Mouse (Mus musculus) midbrain, embryonic 16.5 days (tissue): ENCODE measurements around the gene Gpr183. TPM values are rescaled to one million over a fixed set of nuclear protein-coding genes. Genes with fewer than 3 reads are reported as not detected.

Experiments
- ATAC-seq: fragments of 200-750 bp; cut with Nextera tagmentation; 2 replicates; pipeline ENCODE4 v1.8.0; 2017; ENCODE audit warnings: moderate TSS enrichment
- H3K27ac ChIP-seq: fragments of 300-500 bp; sonication (generic); 2 replicates; pipeline ENCODE4 v1.5.1; 2014; ENCODE audit warnings: mild to moderate bottlenecking, low read length, mixed read lengths
- H3K27me3 ChIP-seq: fragments of 300-500 bp; sonication (generic); 2 replicates; pipeline ENCODE4 v1.6.1; 2014; ENCODE audit warnings: low read depth, low read length, mixed read lengths; ENCODE audit not compliant: control insufficient read depth, insufficient read depth
- H3K36me3 ChIP-seq: fragments of 300-500 bp; sonication (generic); 2 replicates; pipeline ENCODE4 v1.6.1; 2014; ENCODE audit warnings: mild to moderate bottlenecking, low read length, moderate library complexity, mixed read lengths; ENCODE audit not compliant: control insufficient read depth, insufficient read depth
- H3K4me1 ChIP-seq: fragments of 300-500 bp; sonication (generic); 2 replicates; pipeline ENCODE4 v1.6.1; 2014; ENCODE audit warnings: mild to moderate bottlenecking, low read length, mixed read lengths; ENCODE audit not compliant: control insufficient read depth, insufficient read depth
- H3K4me2 ChIP-seq: fragments of 300-500 bp; sonication (generic); 2 replicates; pipeline ENCODE4 v1.6.1; 2014; ENCODE audit warnings: mild to moderate bottlenecking, low read length, mixed read lengths
- H3K4me3 ChIP-seq: fragments of 300-500 bp; sonication (generic); 2 replicates; pipeline ENCODE4 v1.5.1; 2014; ENCODE audit warnings: low read depth, mild to moderate bottlenecking, low read length, moderate library complexity, mixed read lengths
- H3K9ac ChIP-seq: fragments of 300-500 bp; sonication (generic); 2 replicates; pipeline ENCODE4 v1.6.1; 2014; ENCODE audit warnings: low read depth, low read length, mixed read lengths
- H3K9me3 ChIP-seq: fragments of 300-500 bp; sonication (generic); replicated peaks from 2 replicates; pipeline ENCODE4 v1.6.1; 2014; ENCODE audit warnings: mild to moderate bottlenecking, low read length, mixed read lengths; ENCODE audit not compliant: control insufficient read depth, poor library complexity, severe bottlenecking
- WGBS: fragments of 180-500 bp; shearing (Covaris S2); extraction: QIAGEN DNeasy Blood & Tissue Kit; methylation state at CpG from one replicate; pipeline ENCODE4 v1.1.7; 2014; 5-methylcytosine and 5-hydroxymethylcytosine counted together
- polyA plus RNA-seq: library from polyadenylated mRNA; unstranded; fragments of >200 nt; fragmentation: Nextera tagmentation; extraction: Ambion mirVana; gene quantifications from 2 replicates; pipeline ENCODE4 v1.2.1, GENCODE M21; 2015

Gpr183 gene
- polyA plus RNA-seq: 0.76 and 0.89 TPM in 2 replicates

DNA sequence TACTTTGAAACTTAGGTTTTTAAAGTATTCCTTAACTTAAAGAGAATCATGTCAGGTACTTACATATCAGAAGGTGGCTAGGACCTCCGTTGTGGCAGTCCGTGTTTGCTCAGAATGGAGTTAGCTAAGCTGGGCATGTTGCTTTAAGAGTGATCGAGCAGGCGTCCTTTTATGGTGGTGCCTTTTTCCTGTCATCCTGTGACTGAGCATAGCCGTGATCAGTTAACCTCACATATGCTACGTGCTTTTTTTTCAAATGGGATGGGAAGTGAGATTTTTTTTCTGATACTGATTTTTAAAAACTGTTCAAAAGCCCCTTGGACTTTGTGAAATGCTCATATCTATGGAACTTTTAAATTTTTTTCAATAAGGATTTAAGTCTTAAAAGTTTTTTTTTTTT is at the start of gene Gpr183:
Gene Gpr183 (minus strand): TSS at position 206 of the 400 bp plus-strand sequence.
- no peak within 1 kb of the TSS for H3K9ac ChIP-seq
- no peaks in the 10 kb centered on the region for H3K36me3 ChIP-seq
- H3K27me3 ChIP-seq: no peaks in the 10 kb centered on the region
- no peak within 1 kb of the TSS for H3K4me3 ChIP-seq
- H3K27ac ChIP-seq: no peak within 1 kb of the TSS
- H3K9me3 ChIP-seq: no peaks in the 10 kb centered on the region
- no peak for ATAC-seq
- 61% methylated on average over 6 of the region's 6 CpGs for WGBS
- no peaks in the 10 kb centered on the region for H3K4me1 ChIP-seq
- no peak within 1 kb of the TSS for H3K4me2 ChIP-seq

DNA sequence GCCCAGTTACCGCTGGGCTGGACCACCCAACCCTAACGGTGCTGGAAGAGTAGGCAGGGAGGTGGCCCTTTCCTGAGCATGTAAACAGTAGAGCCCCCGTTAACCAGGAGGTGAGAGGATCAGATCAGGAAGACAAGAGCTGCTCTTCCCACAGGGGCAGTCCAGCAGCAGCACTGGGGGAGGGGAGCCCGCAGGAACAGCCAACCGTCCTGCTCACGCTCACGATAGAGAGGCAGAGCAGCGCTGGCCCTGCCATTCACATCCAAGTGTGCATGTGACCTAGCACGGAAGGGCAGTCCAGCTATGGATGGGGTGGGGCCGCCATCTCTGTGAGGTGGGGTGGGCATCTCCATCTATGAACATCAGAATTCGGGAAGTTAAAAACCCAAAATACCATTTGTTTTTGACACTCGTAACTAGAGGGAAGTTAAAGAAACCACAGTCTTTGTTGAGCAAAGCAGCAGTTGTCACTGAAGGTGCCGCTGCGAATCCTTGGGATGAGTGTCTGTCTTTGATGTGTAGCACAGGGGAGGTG is 48.5 kb upstream of the Gpr183 start:
- Histone ChIP-seq H3K4me3 (no peak overlapping the region), H3K27ac (no peak overlapping the region), H3K27me3 (no peaks in the 10 kb centered on the region), H3K4me1 (no peaks in the 10 kb centered on the region), H3K4me2 (no peak overlapping the region), H3K9me3 (no peaks in the 10 kb centered on the region), H3K36me3 (peaks cover 3% of the 10 kb centered on the region), H3K9ac (no peak overlapping the region)
- no peak for ATAC-seq
- WGBS: 85% methylated on average over 14 of the region's 14 CpGs

DNA sequence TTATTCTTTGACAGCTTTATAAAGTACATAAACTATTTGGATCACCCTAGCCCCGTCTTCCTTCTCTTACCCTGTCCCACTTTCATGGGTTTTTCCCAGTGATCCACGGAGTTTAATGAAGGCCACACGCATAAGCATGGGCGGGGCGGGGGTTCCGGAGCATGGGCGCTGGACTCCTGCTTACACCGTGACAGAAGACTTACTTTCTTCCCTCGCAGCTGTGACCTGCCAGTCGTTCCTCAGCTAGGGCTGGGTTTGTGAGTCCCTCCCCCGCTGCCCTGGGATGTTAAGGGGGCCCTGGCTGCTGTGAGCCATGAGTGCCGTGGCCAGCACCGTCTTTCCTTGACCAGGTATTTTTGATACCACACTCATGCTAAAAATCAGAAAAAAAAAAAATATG is 47.8 kb upstream of the Gpr183 start:
- Histone ChIP-seq H3K36me3 (peaks cover 3% of the 10 kb centered on the region), H3K27ac (no peak overlapping the region), H3K4me2 (no peak overlapping the region), H3K27me3 (no peaks in the 10 kb centered on the region), H3K9me3 (no peaks in the 10 kb centered on the region), H3K9ac (no peak overlapping the region), H3K4me1 (no peaks in the 10 kb centered on the region), H3K4me3 (no peak overlapping the region)
- no peak for ATAC-seq
- WGBS: 79% methylated on average over 13 of the region's 13 CpGs

DNA sequence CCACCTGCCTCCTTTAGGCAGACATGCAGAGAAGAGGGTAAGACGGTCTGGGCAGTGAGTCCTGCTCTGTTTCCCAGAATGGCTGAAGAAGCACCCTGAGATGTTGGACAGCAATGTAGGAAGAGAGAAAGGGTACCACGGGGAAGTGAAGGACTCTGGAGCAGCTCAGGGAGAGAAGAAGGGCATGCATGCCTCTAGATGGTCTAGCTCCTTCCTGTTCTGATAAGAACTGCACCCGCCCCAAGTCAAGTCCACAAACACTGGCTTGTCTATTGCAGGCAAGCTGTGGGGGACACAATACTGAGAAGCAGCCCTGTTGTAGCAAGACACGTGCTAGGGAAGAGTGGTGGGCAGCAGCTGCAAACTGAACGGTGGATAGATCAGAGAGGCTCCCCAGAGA is 47.2 kb upstream of the Gpr183 start:
- 76% methylated on average over 5 of the region's 5 CpGs for WGBS
- no peaks in the 10 kb centered on the region for H3K9me3 ChIP-seq
- H3K4me1 ChIP-seq: no peaks in the 10 kb centered on the region
- no peaks in the 10 kb centered on the region for H3K27me3 ChIP-seq
- H3K4me3 ChIP-seq: no peak overlapping the region
- H3K9ac ChIP-seq: no peak overlapping the region
- ATAC-seq: no peak
- H3K36me3 ChIP-seq: peaks cover 3% of the 10 kb centered on the region
- no peak overlapping the region for H3K4me2 ChIP-seq
- no peak overlapping the region for H3K27ac ChIP-seq

DNA sequence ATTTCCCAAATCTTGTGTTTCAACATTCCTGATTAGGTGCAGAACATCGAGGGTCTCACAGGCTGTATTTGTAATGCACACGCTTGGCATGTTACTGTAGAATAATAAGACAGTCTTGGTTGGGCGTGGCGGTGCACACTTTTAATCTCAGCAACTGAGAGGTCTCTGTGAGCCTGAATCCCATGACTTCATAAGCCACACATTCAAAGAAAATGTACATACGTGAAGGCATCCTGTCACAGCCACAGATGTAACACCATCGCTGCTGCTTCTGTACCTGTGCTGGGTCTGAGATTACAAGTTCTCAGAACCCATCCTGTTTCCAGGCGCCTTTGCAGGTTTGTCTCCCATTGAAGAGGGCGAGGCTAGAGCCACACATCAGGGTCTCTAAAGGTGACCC is 46.8 kb upstream of the Gpr183 start:
- 96% methylated on average over 8 of the region's 8 CpGs for WGBS
- no peak overlapping the region for H3K27ac ChIP-seq

DNA sequence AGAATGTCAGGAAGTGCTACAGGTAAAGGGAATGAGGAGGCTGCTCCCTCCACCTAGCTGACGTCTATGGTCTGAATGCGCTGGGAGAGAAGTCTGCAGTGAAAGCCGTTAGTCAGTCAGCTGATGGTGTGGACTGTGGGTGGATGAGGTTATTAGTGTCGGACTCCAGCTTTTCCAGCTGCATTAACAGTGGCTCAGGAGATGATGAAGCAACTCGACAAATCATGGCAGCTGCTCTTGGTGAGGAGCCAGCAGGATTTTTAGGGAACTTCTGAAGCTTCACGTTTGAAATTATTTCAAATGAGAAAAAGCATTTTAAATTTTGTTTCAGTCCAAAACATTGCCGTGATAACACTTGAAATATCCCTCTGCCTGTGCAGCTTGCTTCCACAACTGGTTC is 45.3 kb upstream of the Gpr183 start:
- H3K9me3 ChIP-seq: no peaks in the 10 kb centered on the region
- no peak overlapping the region for H3K4me3 ChIP-seq
- WGBS: 77% methylated on average over 7 of the region's 7 CpGs
- no peak overlapping the region for H3K27ac ChIP-seq
- ATAC-seq: no peak
- no peak overlapping the region for H3K4me2 ChIP-seq
- no peaks in the 10 kb centered on the region for H3K4me1 ChIP-seq
- no peak overlapping the region for H3K9ac ChIP-seq
- no peaks in the 10 kb centered on the region for H3K27me3 ChIP-seq
- H3K36me3 ChIP-seq: peaks cover 3% of the 10 kb centered on the region

More for the DNA sequence above, 46.8 kb upstream of the Gpr183 start:
- no peaks in the 10 kb centered on the region for H3K9me3 ChIP-seq
- H3K4me2 ChIP-seq: no peak overlapping the region
- H3K27me3 ChIP-seq: no peaks in the 10 kb centered on the region
- peaks cover 3% of the 10 kb centered on the region for H3K36me3 ChIP-seq
- no peak overlapping the region for H3K9ac ChIP-seq
- H3K4me3 ChIP-seq: no peak overlapping the region
- ATAC-seq: no peak
- H3K4me1 ChIP-seq: no peaks in the 10 kb centered on the region

DNA sequence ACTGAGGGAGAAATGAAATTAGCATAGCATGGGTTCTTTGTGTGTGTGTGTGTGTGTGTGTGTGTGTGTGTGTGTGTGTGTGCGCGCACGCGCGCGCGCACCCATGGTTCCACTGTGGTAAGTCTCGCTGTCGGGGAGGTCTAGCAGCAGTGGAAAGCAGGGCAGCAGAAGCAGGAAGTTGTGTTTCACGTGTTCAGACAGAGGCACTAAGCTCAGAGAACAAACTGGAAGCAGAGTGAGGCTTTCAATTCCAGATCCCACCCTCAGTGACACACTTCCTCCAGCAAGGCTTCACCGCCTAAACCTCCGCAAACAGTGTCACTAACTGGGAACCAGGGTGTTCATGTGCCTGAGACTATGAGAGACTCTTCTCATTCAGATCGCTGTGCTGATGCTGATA is 44.5 kb upstream of the Gpr183 start:
- no peaks in the 10 kb centered on the region for H3K4me1 ChIP-seq
- peaks cover 3% of the 10 kb centered on the region for H3K36me3 ChIP-seq
- H3K27me3 ChIP-seq: no peaks in the 10 kb centered on the region
- no peak overlapping the region for H3K9ac ChIP-seq
- no peak overlapping the region for H3K27ac ChIP-seq
- no peak for ATAC-seq
- no peak overlapping the region for H3K4me2 ChIP-seq
- H3K4me3 ChIP-seq: no peak overlapping the region
- 87% methylated on average over 13 of the region's 13 CpGs for WGBS
- H3K9me3 ChIP-seq: no peaks in the 10 kb centered on the region

DNA sequence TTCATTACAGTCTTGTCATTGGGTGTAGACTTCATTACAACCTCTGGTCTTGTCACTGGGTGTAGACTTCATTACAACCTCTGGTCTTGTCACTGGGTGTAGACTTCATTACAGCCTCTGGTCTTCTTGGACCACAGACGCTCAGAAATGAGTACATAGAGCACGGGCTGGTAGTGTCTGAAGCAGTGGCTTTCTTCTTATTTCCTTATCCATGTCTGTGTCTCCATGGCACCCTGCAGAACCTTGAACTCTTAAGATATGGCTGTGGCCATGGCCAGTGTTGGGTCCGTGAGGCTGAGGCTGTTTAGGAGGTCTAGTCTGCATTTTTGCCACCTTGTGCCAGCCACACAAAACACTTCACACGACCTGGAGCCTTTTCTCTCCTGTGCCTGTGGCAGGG is 43.3 kb upstream of the Gpr183 start:
- ATAC-seq: no peak
- Histone ChIP-seq H3K9ac (no peak overlapping the region), H3K4me1 (no peaks in the 10 kb centered on the region), H3K36me3 (peaks cover 3% of the 10 kb centered on the region), H3K27me3 (no peaks in the 10 kb centered on the region), H3K27ac (no peak overlapping the region), H3K4me3 (no peak overlapping the region), H3K4me2 (no peak overlapping the region), H3K9me3 (no peaks in the 10 kb centered on the region)
- WGBS: 95% methylated on average over 4 of the region's 4 CpGs

GRCm38 (mm10) chr14:122003812-122004211 is 38.8 kb upstream of the Gpr183 start:
- no peak for ATAC-seq
- Histone ChIP-seq H3K4me3 (no peak overlapping the region), H3K9ac (no peak overlapping the region), H3K27me3 (no peaks in the 10 kb centered on the region), H3K27ac (no peak overlapping the region), H3K36me3 (0 out of 2 replicates have a peak, but pooled peaks cover 2% of the 10 kb centered on the region), H3K9me3 (no peaks in the 10 kb centered on the region), H3K4me1 (no peaks in the 10 kb centered on the region), H3K4me2 (no peak overlapping the region)
